Mouse (Mus musculus): Measurements from ENCODE around the gene Olfr214.
"Not testable (repeated sequence)": the region's sequence is repeated elsewhere in the genome, so short reads cannot be mapped to it uniquely, and the experiment has no call there.

Gene Olfr214

DNA sequence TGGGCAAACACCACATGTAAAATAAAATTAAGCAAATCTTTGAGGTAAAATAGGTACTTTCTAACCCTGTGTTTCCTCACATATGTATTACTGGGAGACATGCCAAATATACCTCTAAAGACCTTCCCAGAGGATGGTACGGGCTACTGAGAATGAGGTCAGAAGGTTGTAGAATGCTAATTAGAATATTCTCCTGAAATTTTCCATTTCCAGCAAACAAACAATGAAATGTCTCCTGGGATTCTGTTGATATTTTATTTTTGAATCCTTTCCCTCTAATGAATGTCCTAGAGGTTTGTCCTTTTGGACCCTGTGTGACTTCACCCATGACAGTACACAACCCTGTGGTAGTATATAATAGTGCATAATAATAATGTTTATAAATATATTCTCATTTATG is at the start of gene Olfr214:
Gene Olfr214, plus strand, starts transcription at position 301 of the 400 bp plus-strand sequence.
- no peak for DNase-seq

DNA sequence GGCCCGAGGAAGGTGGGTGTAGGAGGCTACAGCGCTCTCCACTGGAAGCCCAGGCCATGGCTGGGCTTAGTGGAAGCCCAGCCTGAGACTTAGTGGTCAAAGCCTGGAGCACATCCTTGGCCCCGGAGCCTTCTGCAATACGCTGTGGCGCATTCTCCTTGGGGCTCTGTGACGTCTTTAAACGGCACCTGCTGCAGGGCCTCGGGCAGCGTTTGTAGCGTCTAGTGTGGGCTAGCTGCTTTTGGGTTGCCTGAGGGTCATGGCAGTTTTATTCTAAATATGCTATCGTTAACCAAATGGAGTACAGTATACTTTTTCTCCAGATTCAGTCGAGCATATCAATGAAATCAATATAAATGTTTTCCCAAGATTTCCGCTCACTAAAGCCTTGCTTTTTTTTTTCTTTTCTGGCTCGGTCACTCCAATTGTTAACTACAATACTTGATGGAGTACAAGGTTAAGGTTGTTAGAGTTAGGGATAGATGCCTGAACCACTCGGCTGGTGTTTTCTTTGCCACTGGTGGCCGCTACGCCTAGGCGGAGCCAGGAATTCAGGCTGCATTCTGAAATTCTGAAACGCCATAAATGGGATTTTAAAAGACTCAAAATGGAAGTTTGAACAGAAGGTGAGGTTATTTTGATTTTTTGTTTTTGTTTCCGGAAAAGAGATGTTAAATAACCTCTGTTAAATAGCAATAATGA is 47.6 kb upstream of the Olfr214 start, which contains the start of gene Olfr212:
Gene Olfr212, plus strand, starts transcription at position 215 of the 702 bp plus-strand sequence.
- not testable (repeated sequence) for DNase-seq

DNA sequence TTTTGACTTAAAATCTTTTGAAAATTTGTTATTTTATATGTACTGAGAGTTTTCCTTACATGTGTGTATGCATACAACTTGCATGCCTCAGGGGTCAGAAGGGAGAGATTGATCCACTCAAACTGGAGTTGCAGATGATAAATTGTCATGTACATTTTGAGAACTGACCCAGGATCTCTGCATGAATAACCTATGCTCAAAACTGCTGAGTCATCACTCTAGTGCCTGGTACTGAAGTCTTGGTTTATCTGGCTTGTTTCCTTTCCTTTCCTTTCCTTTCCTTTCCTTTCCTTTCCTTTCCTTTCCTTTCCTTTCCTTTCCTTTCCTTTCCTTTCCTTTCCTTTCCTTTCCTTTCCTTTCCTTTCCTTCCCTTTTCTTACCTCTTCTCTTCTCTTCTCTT is 39.2 kb upstream of the Olfr214 start:
- no peak for DNase-seq

DNA sequence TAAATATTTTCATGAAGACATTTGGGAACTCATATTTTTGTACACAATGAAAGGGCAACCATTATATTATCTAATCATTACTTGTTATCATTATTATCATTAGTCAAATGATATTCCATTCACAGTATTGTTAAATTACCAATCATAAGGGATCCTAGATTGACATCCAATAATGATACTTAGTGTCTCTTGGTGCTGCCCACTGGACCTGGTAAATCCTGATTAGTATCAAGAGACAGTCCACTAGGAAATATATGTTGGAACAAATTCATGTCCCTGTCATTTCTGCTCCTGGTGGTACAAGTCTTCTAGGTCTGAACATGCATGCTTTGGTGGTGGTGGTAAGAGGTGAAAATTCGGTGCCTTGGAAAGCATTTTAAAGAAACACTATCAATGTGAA is 15.9 kb upstream of the Olfr214 start, which contains the start of gene Olfr213:
Gene Olfr213, plus strand, starts transcription at position 301 of the 400 bp plus-strand sequence.
- no peak for DNase-seq

DNA sequence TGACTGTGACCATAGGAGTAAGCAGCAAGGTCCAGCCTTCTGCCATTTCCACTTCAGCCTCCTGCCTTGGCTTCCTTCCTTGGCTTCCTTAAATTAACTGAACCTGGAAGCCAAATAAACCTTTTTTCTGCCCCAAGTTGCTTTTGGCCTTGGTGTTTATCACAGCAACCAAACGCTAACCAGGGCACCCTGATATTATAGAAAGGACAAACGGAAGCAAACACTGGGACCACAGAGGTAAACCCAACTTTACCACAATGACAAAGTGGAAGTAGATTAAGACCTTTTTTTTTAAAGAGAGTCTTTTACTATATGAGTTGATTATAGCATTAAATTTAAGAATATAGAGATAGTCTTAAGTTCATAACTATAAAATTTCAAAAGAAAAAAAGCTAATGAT is 11.5 kb upstream of the Olfr214 start:
- no peak for DNase-seq

DNA sequence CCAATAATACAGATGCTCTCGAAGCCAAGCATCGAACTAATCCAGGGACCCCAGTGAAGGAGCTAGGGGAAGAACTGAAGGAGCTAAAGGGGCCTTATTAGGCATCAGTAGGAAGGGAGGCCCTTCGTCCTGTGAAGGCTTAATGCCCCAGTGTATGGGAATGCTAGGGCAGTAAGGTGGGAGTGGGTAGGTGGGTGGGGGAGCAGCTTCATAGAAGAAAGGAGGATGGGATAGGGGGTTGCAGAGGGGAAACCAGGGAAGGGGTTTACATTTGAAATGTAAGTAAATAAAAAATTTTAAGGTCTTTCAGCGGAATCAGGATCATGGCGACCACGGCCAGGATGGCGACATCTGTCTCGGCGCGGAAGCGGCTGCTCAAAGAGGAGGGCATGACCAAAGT is 3.2 kb upstream of the Olfr214 start, which contains the start of gene Gm5580:
Gene Gm5580, plus strand, starts transcription at position 301 of the 400 bp plus-strand sequence.
- not testable (repeated sequence) for DNase-seq

DNA sequence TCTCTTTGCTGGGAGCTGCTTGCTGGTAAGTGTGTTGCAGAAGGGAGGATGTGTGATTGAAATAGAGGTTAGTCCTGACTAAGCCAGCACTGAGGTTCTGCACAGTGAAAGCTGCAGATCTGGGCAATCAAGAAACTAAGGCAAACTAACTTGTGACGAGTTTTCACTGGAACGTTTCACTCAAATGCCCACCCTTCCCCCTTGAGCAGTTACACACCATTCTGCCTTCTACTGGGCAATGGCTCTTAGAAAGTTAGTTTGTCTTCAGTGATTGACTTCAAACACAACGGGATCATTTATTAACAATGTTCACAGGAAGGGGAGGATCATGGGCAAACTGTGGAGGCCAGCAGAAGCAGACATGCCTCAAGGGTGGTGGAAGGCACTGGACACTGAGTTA is 917 bp downstream of the Olfr214 start:
- no peak for DNase-seq

DNA sequence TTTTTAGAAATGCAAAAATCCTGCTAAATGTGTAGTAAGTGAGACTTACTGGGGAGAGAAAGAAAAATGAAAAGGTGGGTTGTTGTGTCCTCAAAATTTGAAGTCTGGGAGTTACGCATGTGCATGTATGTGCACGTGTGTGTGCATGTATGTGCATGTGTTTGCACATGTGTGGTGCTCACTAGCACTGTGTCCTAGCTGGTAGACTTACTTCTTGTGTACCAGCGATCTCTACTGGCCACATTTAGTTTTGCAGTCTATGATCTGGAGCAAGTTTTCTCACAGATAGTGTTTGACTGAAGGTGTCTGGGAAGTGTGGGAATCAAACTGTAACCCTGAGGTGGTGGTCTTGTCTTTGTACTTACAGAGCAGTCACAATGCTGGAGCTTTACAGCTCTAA is 15.8 kb downstream of the Olfr214 start:
- peak; percentile 37 for DNase-seq

DNA sequence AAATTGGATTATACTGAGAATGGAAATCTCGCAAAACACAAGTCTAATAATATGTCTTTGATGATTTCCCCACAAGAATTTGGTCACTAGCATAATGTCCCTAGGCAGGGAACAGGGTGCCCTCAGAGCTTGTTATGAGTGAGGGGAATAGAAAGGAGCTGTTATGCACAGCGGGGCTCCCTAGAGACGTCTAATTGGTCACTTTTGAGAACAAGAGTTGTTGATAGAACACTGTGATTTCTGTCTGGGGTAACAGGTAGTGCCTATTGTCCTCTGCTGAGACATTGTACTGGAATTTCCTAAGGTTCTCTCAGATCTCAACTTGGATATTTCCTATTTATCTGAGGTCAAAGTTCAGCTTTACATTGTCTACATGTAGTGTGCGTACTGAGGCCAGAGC is 30.1 kb downstream of the Olfr214 start, which contains the start of gene Olfr215:
Gene Olfr215, minus strand, starts transcription at position 101 of the 400 bp plus-strand sequence.
- no peak for DNase-seq

DNA sequence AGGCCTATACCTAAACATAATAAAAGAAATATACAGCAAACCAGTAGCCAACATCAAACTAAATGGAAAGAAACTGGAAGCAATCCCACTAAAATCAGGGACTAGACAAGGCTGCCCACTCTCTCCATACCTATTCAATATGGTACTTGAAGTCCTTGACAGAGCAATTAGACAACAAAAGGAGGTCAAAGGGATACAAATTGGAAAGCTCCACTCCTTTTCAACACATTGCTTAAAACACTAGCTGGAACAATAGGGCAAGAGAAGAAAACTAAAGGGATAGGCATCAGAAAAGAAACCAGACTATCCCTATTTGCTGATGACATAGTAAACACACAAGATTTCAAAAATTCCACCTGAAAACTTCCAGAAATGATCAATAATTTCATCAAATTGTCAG is 46.9 kb downstream of the Olfr214 start:
- DNase-seq, result not testable (repeated sequence)

DNA sequence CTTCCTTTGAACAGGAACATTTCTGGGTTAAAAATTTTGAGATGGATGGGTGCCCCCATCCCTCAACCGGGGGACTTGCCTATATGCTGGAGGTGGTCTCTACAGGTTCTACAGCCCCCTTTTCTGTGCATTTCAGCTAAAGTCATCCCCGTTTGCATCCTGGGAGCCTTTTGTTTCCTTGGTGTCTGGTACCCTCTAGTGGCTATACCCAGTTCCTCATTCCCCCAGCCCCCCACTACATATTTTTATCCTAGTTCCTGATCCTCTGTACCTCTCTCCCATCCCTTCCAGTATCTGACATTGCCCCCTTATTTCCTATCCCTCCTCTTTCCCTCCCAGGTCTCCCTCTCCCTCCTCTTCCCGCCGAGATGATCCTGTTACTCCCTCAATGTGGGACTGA is 53.2 kb downstream of the Olfr214 start:
- DNase-seq, result no peak
